Mouse (Mus musculus) megakaryocyte, embryonic 14.5 days (primary cell): ENCODE results near the gene Unc5c. TPM values are rescaled to one million over a fixed set of nuclear protein-coding genes. Genes with fewer than 3 reads are reported as not detected.
A peak's percentile ranks its signal among the peaks of the same experiment; 100 is the strongest.

ENCODE experiments used
- H3K27me3 ChIP-seq: replicated peaks from 2 replicates; pipeline ENCODE3; 2012; ENCODE audit warnings: inconsistent platforms
- H3K36me3 ChIP-seq: replicated peaks from 2 replicates; pipeline ENCODE3; 2012; ENCODE audit warnings: low read length, inconsistent platforms, mixed read lengths
- H3K4me1 ChIP-seq: 2 replicates; pipeline ENCODE4 v1.6.1; 2012; ENCODE audit warnings: inconsistent platforms
- H3K4me3 ChIP-seq: replicated peaks from 2 replicates; pipeline ENCODE3; 2012; ENCODE audit warnings: moderate library complexity, mild to moderate bottlenecking, inconsistent platforms
- H3K9me3 ChIP-seq: 2 replicates; pipeline ENCODE4 v1.6.1; 2012; ENCODE audit warnings: inconsistent platforms
- FLI1 ChIP-seq: IDR thresholded peaks from 2 replicates; pipeline ENCODE4 v1.6.1; 2012; ENCODE audit warnings: low read length, inconsistent platforms, mixed read lengths
- GATA1 ChIP-seq: IDR thresholded peaks from 3 replicates; pipeline ENCODE4 v1.6.1; 2012; ENCODE audit warnings: mixed read lengths, low read length, inconsistent platforms, borderline replicate concordance
- polyA plus RNA-seq: library from polyadenylated mRNA; stranded (reverse); fragments of >175 nt; gene quantifications from 2 replicates; pipeline ENCODE4 v1.2.3, GENCODE M21; 2012; ENCODE audit warnings: low replicate concordance; ENCODE audit not compliant: insufficient read depth

Unc5c gene
- polyA plus RNA-seq, 1 experiment, result 0.01 TPM

- H3K36me3 ChIP-seq, result no peaks in the 10 kb centered on the region
- no peaks in the 10 kb centered on the region for H3K27me3 ChIP-seq
- no peaks in the 10 kb centered on the region for H3K4me1 ChIP-seq
- no peak for TF ChIP-seq GATA1
- TF ChIP-seq FLI1, result no peak
- no peak overlapping the region for H3K4me3 ChIP-seq
- H3K9me3 ChIP-seq, result no peaks in the 10 kb centered on the region
Observed at GRCm38 (mm10) chr3:141828301-141828700, 363.3 kb downstream of the Unc5c start.

GRCm38 (mm10) chr3:141831135-141831534 is 366.1 kb downstream of the Unc5c start:
- Histone ChIP-seq H3K27me3 (no peaks in the 10 kb centered on the region), H3K36me3 (no peaks in the 10 kb centered on the region), H3K9me3 (no peaks in the 10 kb centered on the region), H3K4me3 (no peak overlapping the region), H3K4me1 (no peaks in the 10 kb centered on the region)
- TF ChIP-seq GATA1 (no peak), FLI1 (no peak)

DNA sequence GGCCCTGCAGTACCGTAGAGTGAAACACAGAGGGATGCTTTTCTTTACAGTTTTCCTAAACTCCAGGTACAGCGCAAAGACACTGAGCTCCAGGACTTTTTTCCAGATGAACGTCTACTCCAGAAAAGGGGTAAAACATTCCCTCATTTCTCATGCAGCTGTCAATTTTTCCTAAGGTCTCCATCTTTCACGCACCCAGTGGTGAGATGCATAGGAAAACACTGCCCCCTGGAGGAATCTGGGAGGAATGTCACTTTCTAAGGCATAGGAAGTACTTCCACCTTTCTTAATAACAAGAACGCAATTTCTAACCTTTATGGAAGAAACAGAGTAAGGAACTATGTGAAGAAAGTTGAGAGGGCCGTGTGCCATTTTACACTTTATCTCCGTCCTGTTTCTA is 373.8 kb downstream of the Unc5c start:
- TF ChIP-seq FLI1 (no peak), GATA1 (no peak)
- Histone ChIP-seq H3K4me1 (no peaks in the 10 kb centered on the region), H3K4me3 (no peak overlapping the region), H3K36me3 (no peaks in the 10 kb centered on the region), H3K9me3 (no peaks in the 10 kb centered on the region), H3K27me3 (no peaks in the 10 kb centered on the region)

- no peaks in the 10 kb centered on the region for H3K36me3 ChIP-seq
- H3K4me3 ChIP-seq, result no peak overlapping the region
- no peaks in the 10 kb centered on the region for H3K4me1 ChIP-seq
- no peak for TF ChIP-seq FLI1
- TF ChIP-seq GATA1, result no peak
- no peaks in the 10 kb centered on the region; the same call in 1 of the 2 replicates for H3K9me3 ChIP-seq
- no peaks in the 10 kb centered on the region for H3K27me3 ChIP-seq
Observed at GRCm38 (mm10) chr3:141849206-141849605, 384.2 kb downstream of the Unc5c start.

DNA sequence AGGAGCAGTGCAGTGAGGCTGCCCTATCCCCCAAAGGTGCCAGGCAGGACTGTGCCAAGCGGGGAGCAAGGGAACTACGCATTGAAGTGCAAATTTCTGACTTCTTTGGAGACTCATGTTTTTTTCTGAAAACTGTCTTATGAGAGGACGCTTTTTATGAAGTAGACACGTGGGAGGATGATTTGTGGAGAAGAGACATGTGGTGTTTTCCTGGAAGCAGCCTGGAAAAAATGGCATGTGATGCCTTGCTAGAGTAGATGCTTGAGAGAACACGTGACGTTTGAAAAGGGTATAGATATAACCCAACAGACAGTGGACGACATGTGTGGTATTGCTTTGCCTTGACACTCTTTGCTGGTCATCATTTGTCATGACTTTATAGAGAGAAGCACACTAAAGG is 385.1 kb downstream of the Unc5c start:
- no peaks in the 10 kb centered on the region; the same call in 1 of the 2 replicates for H3K9me3 ChIP-seq
- no peak for TF ChIP-seq GATA1
- no peak for TF ChIP-seq FLI1
- H3K27me3 ChIP-seq, result no peaks in the 10 kb centered on the region
- H3K4me3 ChIP-seq, result no peak overlapping the region
- H3K36me3 ChIP-seq, result no peaks in the 10 kb centered on the region
- H3K4me1 ChIP-seq, result no peaks in the 10 kb centered on the region

GRCm38 (mm10) chr3:141854339-141854738 is 389.3 kb downstream of the Unc5c start:
- TF ChIP-seq FLI1 (no peak), GATA1 (no peak)
- no peaks in the 10 kb centered on the region for H3K27me3 ChIP-seq
- no peak overlapping the region for H3K4me3 ChIP-seq
- H3K4me1 ChIP-seq, result no peaks in the 10 kb centered on the region
- H3K9me3 ChIP-seq, result no peaks in the 10 kb centered on the region; the same call in 1 of the 2 replicates
- H3K36me3 ChIP-seq, result no peaks in the 10 kb centered on the region

DNA sequence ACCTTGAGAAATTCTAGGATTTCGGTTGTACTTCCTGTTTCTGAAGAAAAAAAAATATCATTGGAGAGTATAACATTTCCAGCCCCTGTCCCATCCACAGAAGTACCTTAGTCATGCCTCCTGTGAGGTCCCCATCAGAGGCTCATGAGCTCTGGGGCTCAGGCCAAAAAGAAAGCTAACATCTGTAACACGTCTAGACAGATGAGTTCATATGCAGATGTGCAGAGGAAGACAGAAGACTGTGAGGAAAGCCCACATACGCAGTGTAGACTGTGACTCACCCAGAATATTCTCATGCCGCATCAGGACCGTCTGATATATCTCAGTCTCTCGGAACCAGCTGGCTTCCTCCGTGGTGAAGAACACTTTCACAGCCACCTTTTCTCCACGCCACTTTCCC is 392.1 kb downstream of the Unc5c start:
- no peaks in the 10 kb centered on the region for H3K27me3 ChIP-seq
- H3K36me3 ChIP-seq, result no peaks in the 10 kb centered on the region
- no peaks in the 10 kb centered on the region; the same call in 1 of the 2 replicates for H3K9me3 ChIP-seq
- no peaks in the 10 kb centered on the region for H3K4me1 ChIP-seq
- TF ChIP-seq FLI1 (no peak), GATA1 (no peak)
- no peak overlapping the region for H3K4me3 ChIP-seq

GRCm38 (mm10) chr3:141862816-141863461 is 397.9 kb downstream of the Unc5c start:
- TF ChIP-seq FLI1 (no peak), GATA1 (no peak)

GRCm38 (mm10) chr3:141871805-141872204 is 406.8 kb downstream of the Unc5c start:
- H3K9me3 ChIP-seq, result 0 out of 2 replicates have a peak, but pooled peaks cover 5% of the 10 kb centered on the region
- H3K36me3 ChIP-seq, result no peaks in the 10 kb centered on the region
- no peaks in the 10 kb centered on the region for H3K4me1 ChIP-seq
- no peaks in the 10 kb centered on the region for H3K27me3 ChIP-seq
- no peak for TF ChIP-seq GATA1
- TF ChIP-seq FLI1, result no peak
- H3K4me3 ChIP-seq, result no peak overlapping the region

More at GRCm38 (mm10) chr3:141862816-141863461, 397.9 kb downstream of the Unc5c start:
- H3K27me3 ChIP-seq, result no peaks in the 10 kb centered on the region
- no peaks in the 10 kb centered on the region for H3K36me3 ChIP-seq
- peaks cover 3% of the 10 kb centered on the region; the same call in 1 of the 2 replicates for H3K4me1 ChIP-seq
- no peaks in the 10 kb centered on the region for H3K9me3 ChIP-seq
- no peak overlapping the region for H3K4me3 ChIP-seq

- H3K4me1 ChIP-seq, result no peaks in the 10 kb centered on the region
Observed at GRCm38 (mm10) chr3:141872337-141873042, 407.5 kb downstream of the Unc5c start.

More at GRCm38 (mm10) chr3:141872337-141873042, 407.5 kb downstream of the Unc5c start:
- Histone ChIP-seq H3K27me3 (no peaks in the 10 kb centered on the region), H3K9me3 (0 out of 2 replicates have a peak, but pooled peaks cover 5% of the 10 kb centered on the region), H3K4me3 (peak overlapping the region; percentile 16), H3K36me3 (no peaks in the 10 kb centered on the region)
- no peak for TF ChIP-seq FLI1
- no peak for TF ChIP-seq GATA1
